ENCODE assay signal across 13 mouse cellular contexts in the genomic region with DNA sequence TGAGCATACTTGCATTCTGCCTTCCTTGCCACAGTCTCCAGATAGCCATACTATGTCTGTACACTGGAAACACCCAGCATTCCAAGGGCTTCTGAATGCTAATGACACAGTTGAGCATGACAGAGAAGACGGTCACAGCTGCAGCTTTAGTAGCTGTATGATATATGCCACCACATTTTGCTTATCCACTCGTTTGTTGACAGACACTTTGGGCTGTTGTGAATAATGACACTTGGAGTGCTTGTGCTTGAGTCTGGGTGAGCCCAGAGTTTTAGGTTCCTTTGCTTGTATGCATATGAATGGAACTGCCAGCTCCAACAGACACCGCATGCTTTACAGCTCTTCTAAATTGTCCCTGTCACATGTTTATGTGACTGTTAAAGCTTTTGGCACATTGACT. TPM values are rescaled to one million over a fixed set of nuclear protein-coding genes. Genes with fewer than 3 reads are reported as not detected.
DNase-seq lines count a peak whose midpoint lies in the region; ATAC-seq lines count a peak whose summit lies in the region.
"Had no signal": no experiment of that assay in that cellular context is flagged by ENCODE, and none has a peak within 500 bp of the region (broad histone marks: within the 10 kb centered on the region; RNA-seq: fewer than 3 reads in every experiment).

No protein-coding gene starts in this region.

- WGBS in neural tube, embryonic 11.5 days: 14% methylated on average over 3 of the region's 3 CpGs
- WGBS in midbrain, embryonic 14.5 days: 17% methylated on average over 3 of the region's 3 CpGs

- H3K9ac ChIP-seq in neural tube, embryonic 11.5 days (ENCODE audit: low read length): no peak overlapping the region
- no peak overlapping the region for H3K9ac ChIP-seq in midbrain, embryonic 14.5 days (replicated peaks; ENCODE audit: low read length)
- H3K9ac ChIP-seq: embryonic facial prominence, embryonic 15.5 days; liver, embryonic 15.5 days had no signal

- H3K27me3 ChIP-seq in neural tube, embryonic 11.5 days (ENCODE audit: control insufficient read depth, insufficient read depth, low read length): no peaks in the 10 kb centered on the region
- H3K27me3 ChIP-seq in midbrain, embryonic 14.5 days (ENCODE audit: control insufficient read depth, insufficient read depth, low read length): no peaks in the 10 kb centered on the region
- H3K27me3 ChIP-seq: embryonic facial prominence, embryonic 15.5 days; liver, embryonic 15.5 days had no signal

- H3K4me1 ChIP-seq in neural tube, embryonic 11.5 days (ENCODE audit: control insufficient read depth, insufficient read depth, low read length): no peaks in the 10 kb centered on the region
- 0 out of 2 replicates have a peak, but pooled peaks cover 9% of the 10 kb centered on the region for H3K4me1 ChIP-seq in midbrain, embryonic 14.5 days (ENCODE audit: control insufficient read depth, insufficient read depth, low read length)
- H3K4me1 ChIP-seq: embryonic facial prominence, embryonic 15.5 days; liver, embryonic 15.5 days had no signal

- DNase-seq in frontal cortex, postnatal 25 days (ENCODE audit: low spot score in 2 of 2): no peak
- no peak for DNase-seq in neural tube, embryonic 11.5 days (ENCODE audit: low spot score)
- DNase-seq in neural tube, embryonic 10.5 days (ENCODE audit: extremely low spot score, low spot score): no peak
- DNase-seq in midbrain, embryonic 14.5 days: peak; percentile 48
- no peak for DNase-seq in layer of hippocampus, postnatal 14 days (ENCODE audit: low spot score in 2 of 2)
- no peak for DNase-seq in layer of hippocampus, adult 8-10 months (ENCODE audit: low spot score in 2 of 2)
- DNase-seq in thymus, adult 18-20 months: no peak

- no peak overlapping the region for H3K27ac ChIP-seq in neural tube, embryonic 11.5 days (ENCODE audit: low read depth, low read length)
- peak overlapping the region; percentile 58; the same call in 1 of the 2 replicates for H3K27ac ChIP-seq in midbrain, embryonic 14.5 days (replicated peaks; ENCODE audit: low read depth, low read length)
- H3K27ac ChIP-seq: embryonic facial prominence, embryonic 15.5 days; layer of hippocampus, adult 2 months; liver, embryonic 15.5 days had no signal

- no peaks in the 10 kb centered on the region for H3K9me3 ChIP-seq in neural tube, embryonic 11.5 days (ENCODE audit: control insufficient read depth, low read length)
- H3K9me3 ChIP-seq in midbrain, embryonic 14.5 days (ENCODE audit: control insufficient read depth, low read length): no peaks in the 10 kb centered on the region
- H3K9me3 ChIP-seq: embryonic facial prominence, embryonic 15.5 days; liver, embryonic 15.5 days had no signal

- no peak overlapping the region for H3K4me3 ChIP-seq in neural tube, embryonic 11.5 days (ENCODE audit: low read depth, low read length)
- H3K4me3 ChIP-seq in midbrain, embryonic 14.5 days (replicated peaks; ENCODE audit: low read depth, low read length): no peak overlapping the region
- H3K4me3 ChIP-seq: embryonic facial prominence, embryonic 15.5 days; layer of hippocampus, adult 2 months; liver, embryonic 15.5 days had no signal

- no peaks in the 10 kb centered on the region for H3K36me3 ChIP-seq in neural tube, embryonic 11.5 days (ENCODE audit: control insufficient read depth, insufficient read depth, low read length)
- H3K36me3 ChIP-seq in midbrain, embryonic 14.5 days (ENCODE audit: control insufficient read depth, insufficient read depth, low read length): no peaks in the 10 kb centered on the region
- H3K36me3 ChIP-seq: embryonic facial prominence, embryonic 15.5 days; liver, embryonic 15.5 days had no signal

- peak; percentile 77 for ATAC-seq in frontal cortex, adult (ENCODE audit: low TSS enrichment)
- peak; percentile 63; the same call in 1 of the 2 replicates for ATAC-seq in neural tube, embryonic 11.5 days (ENCODE audit: insufficient read depth, low FRiP score, low TSS enrichment)
- no peak for ATAC-seq in midbrain, embryonic 14.5 days (ENCODE audit: low FRiP score, low TSS enrichment)
- ATAC-seq: intestine, postnatal 0 days had no signal

- H3K4me2 ChIP-seq in neural tube, embryonic 11.5 days (ENCODE audit: low read depth): no peak overlapping the region
- H3K4me2 ChIP-seq in midbrain, embryonic 14.5 days (ENCODE audit: low read length): peak overlapping the region; percentile 26; the same call in 1 of the 2 replicates
- H3K4me2 ChIP-seq: embryonic facial prominence, embryonic 15.5 days; liver, embryonic 15.5 days had no signal

RNA-seq across cellular contexts. Expression of gene Wnt5a, which starts 29.5 kb away (rescaled TPM):
- 12.6 and 13.8 TPM in 2 replicates for polyA plus RNA-seq in neural tube, embryonic 11.5 days (2014; fragmentation: Nextera tagmentation; extraction: Ambion mirVana)
- 12.1 and 17.3 TPM in 2 replicates for polyA plus RNA-seq in midbrain, embryonic 14.5 days (2014; fragmentation: Nextera tagmentation; extraction: Ambion mirVana)
- 10 to 100 TPM; 15.7 to 16.9 TPM for total RNA-seq in layer of hippocampus, postnatal 14 days (2021)
- 10 to 100 TPM; 10.1 to 11.2 (median 10.8) TPM for total RNA-seq in layer of hippocampus, adult 8-10 months (2022)
- total RNA-seq: megakaryocyte, adult 5-6 weeks had no signal
